Mouse (Mus musculus): ENCODE results near the gene Xrcc1. TPM values are rescaled to one million over a fixed set of nuclear protein-coding genes. Genes with fewer than 3 reads are reported as not detected.
"Not testable (repeated sequence)": the region's sequence is repeated elsewhere in the genome, so short reads cannot be mapped to it uniquely, and the experiment has no call there.

Xrcc1 gene
- total RNA-seq, 2 experiments from 2014 or later = 37.8 to 39.7 TPM

DNA sequence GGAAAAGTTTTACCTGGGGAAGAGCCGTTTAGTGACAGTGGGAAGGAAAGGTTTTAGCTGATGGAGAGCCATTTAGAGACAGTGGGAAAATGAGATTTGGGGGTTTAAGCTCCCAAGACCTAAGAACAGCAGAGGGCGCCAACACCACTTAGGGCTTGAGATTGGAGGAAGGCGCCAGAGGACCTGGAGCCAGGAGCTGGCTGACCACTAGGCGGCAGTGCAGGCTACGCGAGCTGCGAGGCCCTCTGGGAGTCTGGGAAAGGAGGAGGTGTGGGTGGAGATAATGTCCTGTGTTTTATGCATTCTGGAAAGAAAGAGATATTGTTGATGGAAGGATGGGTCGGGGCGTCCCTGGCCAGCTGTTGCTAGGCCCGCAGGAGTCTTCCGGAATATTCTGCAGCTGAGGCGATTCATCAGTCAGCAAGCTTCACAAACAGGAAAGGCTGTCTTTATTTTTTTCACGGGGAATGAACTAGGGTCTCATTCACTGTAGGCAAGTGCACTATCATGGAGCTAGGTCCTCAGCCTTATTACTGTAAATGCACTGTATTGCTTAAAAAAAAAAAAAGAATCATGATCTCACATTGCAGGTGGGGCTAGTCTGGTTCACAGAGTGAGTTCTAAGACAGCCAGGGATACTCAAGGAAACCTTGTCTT lies 55.0 kb downstream of the Xrcc1 start:
- DNase-seq (ENCODE audit: low spot score in 2 of 2) = peak; percentile 99 to 100

DNA sequence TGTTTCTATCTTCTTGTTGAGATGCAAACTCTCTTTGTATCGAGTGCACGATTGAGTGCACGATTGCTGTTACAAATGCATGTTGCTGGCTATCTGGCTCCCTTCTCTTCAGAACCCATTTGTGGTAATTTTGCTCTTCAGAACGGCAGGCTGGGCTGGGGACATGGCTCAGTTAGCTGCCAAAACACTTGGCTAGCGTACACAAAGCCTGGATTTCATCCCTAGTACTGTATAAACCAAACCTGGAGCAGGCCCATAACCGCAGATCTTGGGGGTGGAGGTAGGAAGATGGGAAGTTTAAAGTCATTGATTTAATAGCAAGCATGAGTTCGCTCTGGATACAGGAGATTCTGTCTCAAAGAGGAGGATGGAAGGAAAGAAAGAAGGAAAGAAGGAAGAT lies 59.5 kb downstream of the Xrcc1 start:
- DNase-seq (ENCODE audit: low spot score in 2 of 2) = no peak

DNA sequence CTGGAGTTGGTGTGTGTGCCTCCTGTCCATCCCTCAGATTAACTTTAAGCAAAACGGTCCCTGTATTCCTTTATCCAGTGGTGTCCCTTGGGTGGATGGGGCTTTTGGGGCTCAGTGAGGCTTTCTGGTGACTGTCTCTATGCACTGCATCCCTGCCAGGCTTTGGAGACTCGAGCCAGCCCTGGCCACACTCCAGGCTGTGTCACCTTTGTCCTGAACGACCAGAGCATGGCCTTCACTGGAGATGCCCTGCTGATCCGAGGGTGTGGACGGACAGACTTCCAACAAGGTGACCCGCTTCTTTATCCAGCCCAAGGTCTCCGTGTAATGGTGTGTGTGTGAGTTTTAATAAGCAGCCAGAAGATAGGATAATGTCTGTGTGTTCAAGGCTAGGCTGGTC lies 60.0 kb downstream of the Xrcc1 start:
- DNase-seq (ENCODE audit: low spot score in 2 of 2) = no peak

DNA sequence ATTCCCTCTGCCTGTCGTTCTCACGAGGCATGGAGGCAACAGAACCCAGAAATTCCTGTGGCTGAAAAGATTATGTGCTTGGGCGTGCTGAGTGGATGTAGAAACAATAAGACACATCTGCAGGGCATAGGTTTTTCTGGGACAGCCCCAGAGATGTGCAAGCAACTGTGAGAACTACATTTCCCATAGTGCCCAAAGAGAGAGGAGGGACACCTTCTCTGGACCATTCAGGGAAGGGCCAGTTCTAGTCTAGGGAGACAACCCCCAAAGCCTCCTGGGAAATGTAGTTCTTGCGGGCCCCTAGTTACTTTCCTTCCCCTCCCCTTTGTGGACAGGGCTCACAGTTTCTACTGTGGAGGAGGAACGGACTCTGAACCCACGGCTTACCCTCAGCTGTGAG lies 61.9 kb downstream of the Xrcc1 start:
- no peak for DNase-seq (ENCODE audit: low spot score in 2 of 2)

DNA sequence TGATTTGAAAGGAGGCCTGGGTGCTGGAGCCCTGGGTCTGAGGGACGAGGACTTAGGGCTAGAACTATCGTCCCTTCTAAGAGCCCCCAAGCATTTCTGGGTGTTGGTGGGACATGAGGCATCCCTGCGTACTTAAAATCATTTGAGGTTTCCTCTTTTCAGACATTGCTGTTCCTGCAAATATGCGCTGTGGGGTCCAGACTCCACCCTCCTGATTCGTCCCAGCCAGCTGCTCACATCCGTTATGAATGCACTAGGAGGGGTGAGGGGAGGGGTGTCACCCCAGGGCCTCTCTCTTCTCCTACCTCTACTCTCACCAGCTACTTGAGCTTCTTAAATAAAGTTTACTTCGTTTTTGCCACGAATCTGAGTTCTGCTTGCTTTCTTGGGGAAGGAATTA lies 62.5 kb downstream of the Xrcc1 start:
- no peak for DNase-seq (ENCODE audit: low spot score in 2 of 2)

DNA sequence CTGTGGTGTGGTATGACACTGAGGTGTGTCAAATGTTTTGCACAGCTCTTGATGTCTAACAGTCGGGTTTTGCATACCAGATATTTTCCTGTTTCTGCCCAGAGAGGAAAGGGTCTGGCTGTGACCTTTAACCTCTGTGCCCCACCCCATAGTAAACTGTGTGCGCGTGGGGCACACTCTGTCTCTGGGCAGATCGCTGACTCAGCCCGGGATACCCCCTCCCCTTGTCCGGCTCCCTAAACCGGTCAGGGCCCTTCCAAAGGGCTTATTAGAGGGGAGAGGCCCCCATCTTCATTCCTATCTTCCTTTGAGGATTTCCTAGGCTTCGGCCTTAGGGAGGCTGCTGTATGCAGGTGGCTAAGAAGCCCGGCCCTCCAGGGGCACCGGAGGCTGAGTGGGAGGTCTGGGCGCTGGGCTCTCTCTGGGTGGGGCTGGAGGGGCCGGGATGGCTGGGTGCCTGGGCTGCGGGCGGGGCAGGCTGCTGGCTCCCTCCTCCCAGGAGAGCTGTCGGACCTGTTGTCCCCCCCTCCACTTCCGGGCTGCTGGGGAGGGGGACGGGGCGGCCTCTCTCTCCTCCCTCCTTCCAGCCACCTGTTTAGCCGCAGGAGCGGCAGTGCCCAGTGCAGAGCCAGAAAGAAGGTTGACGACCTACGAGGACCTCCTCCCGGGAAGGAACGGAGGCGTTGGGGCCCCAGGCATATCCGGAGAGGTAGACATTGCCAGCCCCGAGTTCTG lies 64.2 kb downstream of the Xrcc1 start, which contains the start of gene Phldb3:
Phldb3 (plus strand) TSS at position 620 of the 735 bp plus-strand sequence.
- DNase-seq (ENCODE audit: low spot score in 2 of 2) = no peak

DNA sequence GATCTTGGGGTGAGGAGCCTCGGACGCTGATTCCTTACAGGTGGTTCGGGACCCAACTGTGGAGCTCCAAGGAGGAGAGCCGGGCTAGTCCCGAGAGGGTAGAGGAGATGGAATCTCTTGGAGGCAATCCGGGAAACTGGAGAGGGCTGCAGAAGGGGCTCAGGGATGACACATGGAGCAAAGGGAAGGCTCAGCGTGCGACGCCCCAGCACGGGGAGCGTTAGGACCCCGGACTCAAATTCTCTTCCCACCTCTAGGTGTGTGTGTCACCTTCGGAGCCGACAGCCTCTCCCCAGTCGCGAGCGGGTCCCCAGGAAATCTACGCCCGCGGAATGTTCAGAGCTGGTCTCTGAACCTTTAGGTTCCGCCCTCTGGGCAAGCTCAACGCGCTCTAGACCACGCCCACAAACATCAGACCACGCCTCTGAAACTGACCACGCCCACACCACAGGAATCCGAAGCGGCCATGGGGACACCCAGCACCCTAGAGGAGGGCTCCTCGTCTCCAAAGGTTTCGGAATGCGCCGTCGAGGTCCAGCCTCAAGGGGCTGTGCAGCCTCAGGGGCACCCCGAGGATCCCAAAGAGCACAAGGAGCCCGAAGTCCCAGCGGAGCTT lies 64.9 kb downstream of the Xrcc1 start:
- DNase-seq (ENCODE audit: low spot score in 2 of 2) = peak; percentile 64 to 70

DNA sequence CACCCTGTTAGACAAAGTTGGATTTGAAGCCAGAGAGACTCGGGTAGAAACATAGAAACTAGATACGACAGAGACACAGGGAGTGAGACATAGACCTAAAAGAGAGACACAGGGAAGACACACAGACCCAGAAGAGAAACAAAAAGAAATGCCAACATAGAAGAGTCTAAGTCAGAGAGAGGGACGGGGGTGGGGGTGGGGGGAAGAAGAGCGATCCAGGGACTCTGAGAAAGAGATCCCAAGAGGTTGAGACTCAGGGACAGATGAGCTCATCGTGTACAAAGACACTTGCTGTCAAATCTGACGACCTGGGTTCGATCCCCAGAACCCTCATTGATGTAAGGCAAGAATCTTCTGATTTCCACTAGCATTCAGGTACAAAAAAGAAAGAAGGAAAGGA lies 65.6 kb downstream of the Xrcc1 start:
- DNase-seq (ENCODE audit: low spot score in 2 of 2) = no peak

DNA sequence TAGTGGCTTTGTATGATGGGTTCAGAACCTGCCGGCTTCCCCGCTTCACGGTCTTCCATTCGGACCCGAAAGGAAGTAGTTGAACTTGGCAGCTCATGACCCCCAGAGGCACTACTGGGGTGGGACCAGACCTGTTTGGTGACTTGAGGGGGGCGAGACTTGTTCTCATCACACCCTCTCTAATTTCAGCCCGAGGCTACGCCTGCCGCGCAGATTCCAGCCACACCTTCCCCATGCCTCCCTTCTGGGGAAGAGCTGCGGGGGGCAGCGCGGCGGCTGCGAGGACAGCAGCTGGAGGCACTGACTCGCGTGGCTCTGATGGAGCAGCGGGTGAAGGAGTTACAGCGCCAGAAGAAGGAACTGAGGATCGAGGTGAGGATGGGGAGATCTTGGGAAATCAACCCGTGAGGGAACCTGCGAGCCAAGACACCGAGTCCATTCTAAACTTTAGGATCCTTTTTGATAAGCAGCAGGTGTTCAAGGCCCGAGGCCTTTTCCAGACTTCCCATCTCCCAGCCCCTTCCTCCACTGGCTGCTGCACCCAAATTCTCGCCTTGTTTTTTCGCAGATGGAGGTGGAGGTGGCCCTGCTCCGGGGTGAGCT lies 66.3 kb downstream of the Xrcc1 start:
- no peak for DNase-seq (ENCODE audit: low spot score in 2 of 2)

DNA sequence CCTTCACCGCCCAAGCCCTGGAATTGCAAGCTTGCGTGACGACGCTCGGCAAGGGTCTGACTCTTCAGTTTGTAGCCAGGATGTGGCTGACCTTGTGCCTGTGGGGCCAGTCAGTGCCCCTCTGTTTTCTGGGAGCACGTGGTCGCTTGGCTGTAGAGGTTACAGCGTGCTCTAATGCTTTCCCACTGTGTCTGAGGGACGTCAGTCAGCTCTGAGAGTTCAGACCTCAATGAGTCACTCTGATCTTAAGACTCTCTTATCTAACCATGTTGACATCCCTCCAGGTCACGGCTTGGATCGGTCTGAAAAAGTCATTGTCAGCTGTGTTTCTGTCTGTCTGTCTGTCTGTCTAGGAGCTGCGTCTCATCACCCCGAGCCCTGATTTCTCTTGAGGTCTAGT lies 68.7 kb downstream of the Xrcc1 start:
- DNase-seq (ENCODE audit: low spot score in 2 of 2) = no peak

DNA sequence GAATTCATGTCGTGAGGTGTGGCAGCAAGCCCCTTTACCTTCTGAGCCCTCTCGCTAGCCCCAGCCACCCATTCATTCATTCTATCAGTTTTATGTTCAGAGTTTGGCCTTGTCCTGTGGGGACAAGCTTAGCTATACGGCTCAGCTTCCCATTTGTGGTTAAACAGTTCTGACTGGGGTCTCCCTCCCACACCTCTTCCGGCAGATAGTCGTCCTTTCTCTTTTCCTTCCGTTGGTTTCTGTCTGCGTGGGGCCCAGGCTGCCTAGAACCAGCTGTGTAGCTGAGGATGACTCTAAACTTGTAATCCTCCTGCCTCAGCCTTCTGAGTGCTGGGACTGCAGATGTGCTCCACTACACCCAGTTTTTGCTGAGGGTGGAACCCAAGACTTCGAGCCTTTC lies 71.7 kb downstream of the Xrcc1 start:
- no peak for DNase-seq (ENCODE audit: low spot score in 2 of 2)

DNA sequence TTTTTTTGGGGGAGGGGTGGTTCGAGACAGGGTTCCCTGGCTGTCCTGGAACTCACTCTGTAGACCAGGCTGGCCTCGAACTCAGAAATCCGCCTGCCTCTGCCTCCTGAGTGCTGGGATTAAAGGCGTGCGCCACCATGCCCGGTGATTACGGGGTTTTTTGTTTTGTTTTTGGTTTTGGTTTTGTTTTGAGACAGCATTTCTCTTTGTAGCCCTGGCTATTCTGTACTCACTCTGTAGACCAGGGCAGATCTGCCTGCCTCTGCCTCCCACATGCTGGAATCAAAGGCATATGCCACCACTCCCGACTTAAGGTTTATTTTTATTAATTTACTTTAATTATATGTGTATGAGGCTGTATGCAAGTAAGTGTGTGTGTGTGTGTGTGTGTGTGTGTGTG lies 72.3 kb downstream of the Xrcc1 start:
- not testable (repeated sequence) for DNase-seq (ENCODE audit: low spot score in 2 of 2)

DNA sequence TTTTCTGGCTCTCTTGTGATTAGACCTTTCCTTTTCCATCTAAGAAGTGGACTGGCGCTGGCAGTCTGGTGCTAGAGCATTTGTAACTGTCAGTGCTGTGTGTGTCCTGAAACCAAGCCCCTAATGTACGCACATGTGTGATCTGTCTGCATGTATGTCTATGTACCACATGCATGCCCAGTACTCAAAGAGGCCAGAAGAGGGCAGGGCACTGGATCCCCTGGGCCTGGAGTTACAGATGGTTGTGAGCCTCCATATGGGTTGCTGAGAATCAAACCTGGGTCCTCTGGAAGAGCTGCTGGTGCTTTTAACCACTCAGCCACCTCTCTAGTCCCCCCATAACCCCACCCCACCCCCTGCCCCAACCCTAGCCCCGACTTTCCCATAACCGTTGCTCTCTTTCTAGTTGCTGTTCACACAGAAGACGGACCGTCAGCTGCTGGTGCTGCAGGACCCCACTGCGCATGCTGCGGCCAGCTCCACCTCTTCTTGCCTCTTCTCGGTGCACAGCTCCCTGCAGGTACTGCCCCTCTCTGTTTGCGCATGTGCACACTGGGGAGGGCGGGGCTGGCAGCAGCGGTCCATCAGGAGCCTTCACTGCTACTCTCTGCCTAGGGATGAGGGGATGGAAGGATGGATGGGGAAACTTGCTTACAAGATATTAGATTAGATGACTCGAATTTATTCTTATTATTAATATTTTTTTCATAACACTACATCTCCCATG lies 73.7 kb downstream of the Xrcc1 start:
- no peak for DNase-seq (ENCODE audit: low spot score in 2 of 2)

DNA sequence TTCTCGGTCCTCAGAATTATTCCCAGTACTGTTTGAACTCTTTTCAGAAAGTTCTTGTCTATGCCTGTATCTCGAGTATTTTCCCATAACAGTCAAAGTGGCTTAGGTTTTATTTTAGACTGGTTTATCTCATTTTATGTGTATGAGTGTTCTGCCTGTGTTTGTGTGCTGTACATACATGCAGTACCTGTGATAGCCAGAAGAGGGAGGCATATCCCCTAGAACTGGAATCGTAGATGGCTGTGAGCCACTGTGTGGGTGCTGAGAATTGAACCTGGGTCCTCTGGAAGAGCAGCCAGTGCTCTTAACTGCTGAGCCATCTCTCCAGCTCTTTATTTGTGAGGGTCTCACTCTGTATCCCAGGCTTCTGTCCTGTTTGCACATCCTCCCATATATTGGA lies 75.1 kb downstream of the Xrcc1 start:
- no peak for DNase-seq (ENCODE audit: low spot score in 2 of 2)

DNA sequence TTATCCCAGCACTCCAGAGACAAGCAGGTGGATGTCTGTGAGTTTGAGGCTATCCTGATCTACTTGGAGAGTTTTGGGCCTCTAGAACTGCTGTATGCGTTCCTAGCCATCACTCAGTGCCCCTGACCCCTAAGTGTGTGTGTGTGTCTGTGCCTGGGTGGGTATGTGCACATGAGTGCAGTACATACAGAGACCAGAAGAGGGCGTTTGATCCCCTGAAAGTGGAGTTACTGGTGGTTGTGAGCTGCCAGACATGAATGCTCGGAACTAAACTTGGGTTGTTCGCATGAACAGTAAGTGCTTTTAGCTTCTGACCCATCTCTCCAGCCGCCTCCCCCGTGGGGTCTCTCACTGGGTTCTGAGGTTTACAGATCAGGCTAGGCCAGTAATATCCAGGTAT lies 76.9 kb downstream of the Xrcc1 start:
- no peak for DNase-seq (ENCODE audit: low spot score in 2 of 2)

Other genes starting within 250 kb of the Xrcc1 start
- 10 to 100 TPM; 25.1 to 26.7 TPM for gene Zfp61, start 245.1 kb upstream of the Xrcc1 start, total RNA-seq (2021)
- 10 to 100 TPM; 13.0 to 15.1 TPM for gene Zfp94, start 229.6 kb upstream of the Xrcc1 start, total RNA-seq (2021)
- gene Tescl, start 212.4 kb upstream of the Xrcc1 start, total RNA-seq (2021) = not detected
- not detected for gene Lypd5, start 197.1 kb upstream of the Xrcc1 start, total RNA-seq (2021)
- under 1 TPM; 0.33 to 0.46 TPM for gene Kcnn4, start 176.0 kb upstream of the Xrcc1 start, total RNA-seq (2021)
- 10 to 100 TPM; 33.5 to 34.3 TPM for gene Smg9, start 146.7 kb upstream of the Xrcc1 start, total RNA-seq (2021)
- gene Irgc1, start 94.0 kb upstream of the Xrcc1 start, total RNA-seq (2021) = not detected
- gene Plaur, start 83.8 kb upstream of the Xrcc1 start, total RNA-seq (2021) = 1 to 10 TPM; 1.3 to 2.3 TPM
- 100 to 1,000 TPM; 269 to 279 TPM for gene Cadm4, start 64.3 kb upstream of the Xrcc1 start, total RNA-seq (2021)
- gene Zfp428, start 39.3 kb upstream of the Xrcc1 start, total RNA-seq (2021) = 10 to 100 TPM; 61.3 to 64.6 TPM
- gene AC161166.1, start 33.8 kb upstream of the Xrcc1 start, total RNA-seq (2021) = not detected
- 100 to 1,000 TPM in 1 of 2 experiments, 10 to 100 TPM in 1; 98.5 to 101 TPM for gene Irgq, start 15.6 kb upstream of the Xrcc1 start, total RNA-seq (2021)
- not detected for gene Pinlyp, start 171 bp upstream of the Xrcc1 start, total RNA-seq (2021)
- gene Ethe1, start 41.3 kb downstream of the Xrcc1 start, total RNA-seq (2021) = 1 to 10 TPM; 7.7 to 8.7 TPM
- gene Zfp575, start 41.4 kb downstream of the Xrcc1 start, total RNA-seq (2021) = 1 to 10 TPM; 8.2 to 8.7 TPM
- under 1 TPM; 0.37 to 0.60 TPM for gene Phldb3, start 64.5 kb downstream of the Xrcc1 start, total RNA-seq (2021)
- gene Lypd3, start 90.3 kb downstream of the Xrcc1 start, total RNA-seq (2021) = under 1 TPM; 0.20 to 0.64 TPM
- not detected for gene Tex101, start 130.4 kb downstream of the Xrcc1 start, total RNA-seq (2021)
- not detected for gene BC049730, start 163.0 kb downstream of the Xrcc1 start, total RNA-seq (2021)
- not detected for gene Gm4763, start 180.6 kb downstream of the Xrcc1 start, total RNA-seq (2021)
- gene Cd177, start 214.0 kb downstream of the Xrcc1 start, total RNA-seq (2021) = not detected
- not detected for gene Ceacam10, start 230.9 kb downstream of the Xrcc1 start, total RNA-seq (2021)